Mouse (Mus musculus) MEL (cell line): ENCODE measurements around the gene Ilf3. TPM values are rescaled to one million over a fixed set of nuclear protein-coding genes. Genes with fewer than 3 reads are reported as not detected.

Source experiments
- DNase-seq: peaks from one replicate; pipeline ENCODE4 v3.0.0; 2011; ENCODE audit warnings: low read depth, low spot score
- H3K27ac ChIP-seq: 2 replicates; pipeline ENCODE4 v1.5.1; 2012; ENCODE audit warnings: low read depth, mild to moderate bottlenecking, control low read depth, low read length, moderate library complexity; ENCODE audit not compliant: control insufficient read depth
- H3K27me3 ChIP-seq, 2 experiments: fragments of 150-350 bp in 1 of 2; sonication (generic) in 1 of 2; 2 replicates each; pipeline ENCODE4 v1.6.1; 2012; ENCODE audit warnings: low read length in 2 of 2, mild to moderate bottlenecking in 2 of 2, improper control_type of control experiment in 1 of 2, moderate library complexity in 1 of 2; ENCODE audit not compliant: insufficient read depth in 2 of 2, control insufficient read depth in 1 of 2
- H3K36me3 ChIP-seq, 2 experiments: 2 replicates each; pipeline ENCODE4 v1.6.1; 2012 to 2014; ENCODE audit warnings: low read length in 2 of 2, improper control_type of control experiment in 1 of 2, inconsistent platforms in 1 of 2, mild to moderate bottlenecking in 1 of 2; ENCODE audit not compliant: insufficient read depth in 2 of 2, control insufficient read depth in 1 of 2
- H3K4me1 ChIP-seq, 2 experiments: fragments of 150-350 bp in 1 of 2; sonication (generic) in 1 of 2; 2 replicates each; pipeline ENCODE4 v1.6.1; 2012; ENCODE audit warnings: low read length in 2 of 2, improper control_type of control experiment in 1 of 2, mild to moderate bottlenecking in 1 of 2; ENCODE audit not compliant: insufficient read depth in 2 of 2, control insufficient read depth in 1 of 2
- H3K4me3 ChIP-seq, 2 experiments: fragments of 150-350 bp in 1 of 2; sonication (generic) in 1 of 2; 2 replicates each; pipeline ENCODE4 v1.5.1; 2012; ENCODE audit warnings: low read depth in 2 of 2, low read length in 2 of 2, mild to moderate bottlenecking in 2 of 2, moderate library complexity in 2 of 2, control low read depth in 1 of 2, improper control_type of control experiment in 1 of 2; ENCODE audit not compliant: control insufficient read depth in 1 of 2, insufficient read depth in 1 of 2
- H3K79me2 ChIP-seq: 2 replicates; pipeline ENCODE4 v1.6.1; 2012; ENCODE audit warnings: mild to moderate bottlenecking, low read length, moderate library complexity; ENCODE audit not compliant: control insufficient read depth, poor library complexity, insufficient read depth
- H3K9ac ChIP-seq: 2 replicates; pipeline ENCODE4 v1.6.1; 2012; ENCODE audit warnings: low read depth, mild to moderate bottlenecking, control low read depth, low read length, moderate library complexity; ENCODE audit not compliant: control insufficient read depth, poor library complexity, severe bottlenecking
- H3K9me3 ChIP-seq: fragments of 150-350 bp; sonication (generic); replicated peaks from 2 replicates; pipeline ENCODE4 v1.6.1; 2012; ENCODE audit warnings: mild to moderate bottlenecking, low read length, improper control_type of control experiment, moderate library complexity; ENCODE audit not compliant: insufficient read depth
- CTCF ChIP-seq, 3 experiments: IDR thresholded peaks in 2 of 3; conservative IDR thresholded peaks in 1 of 3; 2 replicates each; pipeline ENCODE4 v1.5.1; 2011 to 2012; ENCODE audit warnings: low read length in 3 of 3, low read depth in 2 of 3, mild to moderate bottlenecking in 2 of 3, improper control_type of control experiment in 1 of 3, inconsistent platforms in 1 of 3, mixed read lengths in 1 of 3, moderate library complexity in 1 of 3; ENCODE audit not compliant: control insufficient read depth in 1 of 3, insufficient read depth in 1 of 3, poor library complexity in 1 of 3, severe bottlenecking in 1 of 3
- ELF1 ChIP-seq: IDR thresholded peaks from 2 replicates; pipeline ENCODE4 v1.6.1; 2014; ENCODE audit warnings: low read depth, mild to moderate bottlenecking, inconsistent platforms, low read length, improper control_type of control experiment, moderate library complexity
- ETS1 ChIP-seq: IDR thresholded peaks from 2 replicates; pipeline ENCODE4 v1.6.1; 2012; ENCODE audit warnings: low read depth, mild to moderate bottlenecking, inconsistent platforms, low read length, improper control_type of control experiment, moderate library complexity
- GABPA ChIP-seq: IDR thresholded peaks from 2 replicates; pipeline ENCODE4 v1.6.1; 2012; ENCODE audit warnings: low read depth, mild to moderate bottlenecking, inconsistent platforms, low read length, improper control_type of control experiment, moderate library complexity
- MAFK ChIP-seq: IDR thresholded peaks from 2 replicates; pipeline ENCODE4 v1.6.1; 2011; ENCODE audit warnings: low read depth, mild to moderate bottlenecking, low read length, improper control_type of control experiment, borderline replicate concordance
- MAX ChIP-seq: IDR thresholded peaks from 2 replicates; pipeline ENCODE4 v1.6.1; 2011; ENCODE audit warnings: low read length, improper control_type of control experiment
- MAZ ChIP-seq: IDR thresholded peaks from 2 replicates; pipeline ENCODE4 v1.6.1; 2012; ENCODE audit warnings: low read depth, mild to moderate bottlenecking, inconsistent platforms, low read length, improper control_type of control experiment
- MEF2A ChIP-seq: IDR thresholded peaks from 2 replicates; pipeline ENCODE4 v1.6.1; 2014; ENCODE audit warnings: low read depth, mild to moderate bottlenecking, inconsistent platforms, low read length, improper control_type of control experiment; ENCODE audit not compliant: poor library complexity, insufficient replicate concordance, severe bottlenecking; ENCODE audit errors: extremely low read depth
- MYC ChIP-seq: IDR thresholded peaks from 2 replicates; pipeline ENCODE4 v1.6.1; 2011; ENCODE audit warnings: low read depth, mild to moderate bottlenecking, low read length, improper control_type of control experiment, moderate library complexity
- NRF1 ChIP-seq: IDR thresholded peaks from 2 replicates; pipeline ENCODE4 v1.6.1; 2014; ENCODE audit warnings: low read depth, mild to moderate bottlenecking, inconsistent platforms, low read length, improper control_type of control experiment, moderate library complexity; ENCODE audit not compliant: poor library complexity, insufficient read depth, severe bottlenecking
- POLR2AphosphoS2 ChIP-seq: IDR thresholded peaks from 2 replicates; pipeline ENCODE4 v1.6.1; 2011; ENCODE audit warnings: low read length, improper control_type of control experiment
- TAL1 ChIP-seq: IDR thresholded peaks from 2 replicates; pipeline ENCODE4 v1.6.1; 2012; ENCODE audit warnings: mild to moderate bottlenecking, inconsistent platforms, low read length, moderate library complexity, mixed read lengths
- TBP ChIP-seq: IDR thresholded peaks from 2 replicates; pipeline ENCODE4 v1.8.0; 2011; ENCODE audit warnings: low read depth, low read length, improper control_type of control experiment
- USF1 ChIP-seq: IDR thresholded peaks from 2 replicates; pipeline ENCODE4 v1.6.1; 2014; ENCODE audit warnings: low read depth, mild to moderate bottlenecking, inconsistent platforms, low read length, improper control_type of control experiment, moderate library complexity
- USF2 ChIP-seq, 2 experiments: IDR thresholded peaks; 2 replicates each; pipeline ENCODE4 v1.6.1; 2011 to 2012; ENCODE audit warnings: improper control_type of control experiment in 2 of 2, low read length in 2 of 2, borderline replicate concordance in 1 of 2, inconsistent platforms in 1 of 2, low read depth in 1 of 2, mild to moderate bottlenecking in 1 of 2; ENCODE audit not compliant: insufficient read depth in 1 of 2
- ZKSCAN1 ChIP-seq: IDR thresholded peaks from 2 replicates; pipeline ENCODE4 v1.6.1; 2012; ENCODE audit warnings: low read depth, mild to moderate bottlenecking, inconsistent platforms, low read length, improper control_type of control experiment, moderate library complexity
- ZMIZ1 ChIP-seq: IDR thresholded peaks from 2 replicates; pipeline ENCODE4 v1.6.1; 2012; ENCODE audit warnings: low read depth, mild to moderate bottlenecking, inconsistent platforms, low read length, improper control_type of control experiment, moderate library complexity
- ZNF384 ChIP-seq: IDR thresholded peaks from 2 replicates; pipeline ENCODE4 v1.6.1; 2012; ENCODE audit warnings: low read depth, mild to moderate bottlenecking, inconsistent platforms, low read length, improper control_type of control experiment
- polyA plus RNA-seq, 2 experiments: library from polyadenylated mRNA; stranded (reverse) in 1 of 2; unstranded in 1 of 2; fragments of >175 nt in 1 of 2; fragments of >200 nt in 1 of 2; gene quantifications; 2 replicates each; pipeline versions ENCODE4 v1.2.1 to v1.2.4; 2012; ENCODE audit warnings: low replicate concordance in 2 of 2, low read depth in 1 of 2; ENCODE audit not compliant: insufficient read length in 2 of 2, insufficient read depth in 1 of 2, missing spikeins in 1 of 2
- total RNA-seq: library from RNA; depleted of rRNA; stranded (reverse); fragments of 300-350 nt; gene quantifications from 2 replicates; pipeline ENCODE4 v1.2.3, GENCODE M21; 2012

Gene Ilf3
- total and polyA plus RNA-seq, 3 experiments = 67.4 to 519 (median 210) TPM

- Histone ChIP-seq H3K4me3 (no peak overlapping the region), H3K4me1 (no peaks in the 10 kb centered on the region), H3K27me3 (no peaks in the 10 kb centered on the region), H3K27ac (no peak overlapping the region), H3K9me3 (no peaks in the 10 kb centered on the region), H3K79me2 (no peaks in the 10 kb centered on the region), H3K9ac (no peak overlapping the region), H3K36me3 (no peaks in the 10 kb centered on the region)
- DNase-seq = no peak
- TF ChIP-seq CTCF (IDR thresholded peaks at IDR 0.05 in 2 of 3, conservative IDR thresholded peaks at IDR 0.05 in 1 of 3; ENCODE audit: control insufficient read depth in 1 of 3, insufficient read depth in 1 of 3, low read depth in 2 of 3, low read length in 3 of 3, poor library complexity in 1 of 3, severe bottlenecking in 1 of 3) (no peak), USF2 (IDR thresholded peaks at IDR 0.05; ENCODE audit: borderline replicate concordance in 1 of 2, insufficient read depth in 1 of 2, low read depth in 1 of 2, low read length in 2 of 2) (no peak), MYC (no peak), ZNF384 (no peak), ZMIZ1 (no peak), GABPA (no peak), MAX (no peak), MEF2A (no peak), ZKSCAN1 (no peak), ETS1 (no peak), POLR2AphosphoS2 (no peak), TBP (no peak), TAL1 (no peak), USF1 (no peak), NRF1 (no peak), MAFK (no peak)
Measured at GRCm38 (mm10) chr9:21336491-21336890, 31.2 kb upstream of the Ilf3 start.

- Histone ChIP-seq H3K36me3 (no peaks in the 10 kb centered on the region), H3K79me2 (no peaks in the 10 kb centered on the region), H3K4me3 (no peak overlapping the region), H3K4me1 (no peaks in the 10 kb centered on the region), H3K9ac (no peak overlapping the region), H3K27me3 (no peaks in the 10 kb centered on the region), H3K9me3 (no peaks in the 10 kb centered on the region)
- no peak for DNase-seq
- TF ChIP-seq ETS1 (no peak), ELF1 (0 out of 2 replicates have a peak, but pooled peaks have one; percentile 8), MAZ (no peak)
- TF ChIP-seq, all 39 proteins: peak for 1
- H3K27ac ChIP-seq = no peak overlapping the region
Measured at GRCm38 (mm10) chr9:21337652-21338051, 30.0 kb upstream of the Ilf3 start.
